Mouse (Mus musculus) embryonic stem cell, embryonic (primary cell): ENCODE results near the gene Olfr619.

ENCODE experiments used
- CTCF ChIA-PET, 4 experiments: fragments of 300-600 bp in 2 of 4; fragments of 350-600 bp in 2 of 4; sonication (Branson Sonifier 250); formaldehyde crosslinking; loops; one replicate each; lab custom pipeline; 2022; ENCODE audit warnings: inconsistent platforms in 2 of 4; lab: Charles Lee
- POLR2A ChIA-PET, 4 experiments: fragments of 300-600 bp in 2 of 4; fragments of 350-600 bp in 2 of 4; sonication (Branson Sonifier 250); formaldehyde crosslinking; loops; one replicate each; lab custom pipeline; 2022; ENCODE audit warnings: antibody characterized with exemption in 4 of 4, inconsistent platforms in 1 of 4; lab: Charles Lee

Gene Olfr619

GRCm38 (mm10) chr7:103600275-103600674 is at the start of gene Olfr619:
Gene Olfr619 (plus strand): TSS chr7:103600575.
- ChIA-PET CTCF (no interaction called here), POLR2A (no interaction called here)

- CTCF ChIA-PET: no interaction called here
- POLR2A ChIA-PET: no interaction called here
Observed at GRCm38 (mm10) chr7:103555779-103556178, 44.6 kb upstream of the Olfr619 start, which contains the start of gene Olfr615. Gene Olfr615 (plus strand): TSS chr7:103556079.

- CTCF ChIA-PET: no interaction called here
- POLR2A ChIA-PET: no interaction called here
Observed at GRCm38 (mm10) chr7:103569043-103569442, 31.3 kb upstream of the Olfr619 start, which contains the start of gene Olfr616. Gene Olfr616 (minus strand): TSS chr7:103569143.

- POLR2A ChIA-PET: no interaction called here
- CTCF ChIA-PET: no interaction called here
Observed at GRCm38 (mm10) chr7:103572761-103573160, 27.6 kb upstream of the Olfr619 start, which contains the start of gene Olfr617. Gene Olfr617 (plus strand): TSS chr7:103573061.

GRCm38 (mm10) chr7:103589803-103590202 is 10.6 kb upstream of the Olfr619 start, which contains the start of gene Olfr618:
Gene Olfr618 (plus strand): TSS chr7:103590103.
- POLR2A ChIA-PET: no interaction called here
- CTCF ChIA-PET: no interaction called here

GRCm38 (mm10) chr7:103607425-103607824 is 7.0 kb downstream of the Olfr619 start:
- CTCF ChIA-PET: no interaction called here
- POLR2A ChIA-PET: no interaction called here

- POLR2A ChIA-PET: no interaction called here
- CTCF ChIA-PET: no interaction called here
Observed at GRCm38 (mm10) chr7:103612434-103612833, 12.1 kb downstream of the Olfr619 start, which contains the start of gene Olfr620. Gene Olfr620 (minus strand): TSS chr7:103612534.

- ChIA-PET POLR2A (no interaction called here), CTCF (no interaction called here)
Observed at GRCm38 (mm10) chr7:103636795-103637194, 36.4 kb downstream of the Olfr619 start.

- POLR2A ChIA-PET: no interaction called here
Observed at GRCm38 (mm10) chr7:103642602-103643001, 42.2 kb downstream of the Olfr619 start, which contains the start of gene Olfr622. Gene Olfr622 (minus strand): TSS chr7:103642702.

GRCm38 (mm10) chr7:103644070-103644469 is 43.7 kb downstream of the Olfr619 start:
- ChIA-PET CTCF (no interaction called here), POLR2A (no interaction called here)

More at GRCm38 (mm10) chr7:103642602-103643001, 42.2 kb downstream of the Olfr619 start, which contains the start of gene Olfr622:
- CTCF ChIA-PET: no interaction called here
